Mouse (Mus musculus): ENCODE measurements at regions not wholly inside any gene's neighbourhood (a gene's known extent, or its start where the extent isn't known, plus 50 kb on each side); places are given as distances from the start of the nearest gene placed in this dataset. TPM values are rescaled to one million over a fixed set of nuclear protein-coding genes. Genes with fewer than 3 reads are reported as not detected.

DNA sequence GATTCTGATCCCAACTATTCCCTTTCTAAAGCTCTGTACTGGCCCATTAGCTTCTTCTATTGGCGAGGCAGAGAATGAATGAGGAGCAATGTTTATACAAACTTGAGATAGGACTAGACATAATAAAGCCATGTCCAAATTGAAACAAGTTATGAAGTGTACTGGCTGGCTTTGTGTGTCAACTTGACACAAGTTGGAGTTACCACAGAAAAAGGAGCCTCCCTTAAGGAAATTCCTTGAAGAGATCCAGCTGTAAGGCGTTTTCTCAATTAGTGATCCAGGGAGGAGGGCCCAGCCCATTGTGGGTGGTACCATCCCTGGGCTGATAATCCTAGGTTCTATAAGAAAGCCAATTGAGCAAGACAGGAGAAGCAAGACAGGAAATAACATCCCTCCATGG lies 135.9 kb upstream of the Cr2 start:
- no peak for DNase-seq

DNA sequence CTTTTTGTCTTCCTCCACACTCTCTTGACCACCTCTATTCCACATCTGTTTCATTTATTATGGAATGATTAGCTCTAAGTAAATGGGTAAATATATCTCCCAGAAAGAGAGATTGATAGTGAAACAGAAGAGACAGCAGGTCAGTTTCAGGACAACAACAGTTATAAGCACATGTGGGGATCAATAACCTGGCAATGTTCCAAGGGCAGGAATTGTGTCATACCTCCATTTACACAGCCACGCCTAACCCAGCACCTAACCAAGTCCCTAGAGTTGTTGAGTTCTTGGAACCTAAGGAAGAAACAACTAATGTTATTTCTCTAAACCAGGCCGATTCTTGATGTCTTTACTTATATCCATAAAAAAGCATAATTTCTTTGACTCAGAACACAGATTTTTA lies 108.6 kb upstream of the Cr2 start:
- no peak for DNase-seq

DNA sequence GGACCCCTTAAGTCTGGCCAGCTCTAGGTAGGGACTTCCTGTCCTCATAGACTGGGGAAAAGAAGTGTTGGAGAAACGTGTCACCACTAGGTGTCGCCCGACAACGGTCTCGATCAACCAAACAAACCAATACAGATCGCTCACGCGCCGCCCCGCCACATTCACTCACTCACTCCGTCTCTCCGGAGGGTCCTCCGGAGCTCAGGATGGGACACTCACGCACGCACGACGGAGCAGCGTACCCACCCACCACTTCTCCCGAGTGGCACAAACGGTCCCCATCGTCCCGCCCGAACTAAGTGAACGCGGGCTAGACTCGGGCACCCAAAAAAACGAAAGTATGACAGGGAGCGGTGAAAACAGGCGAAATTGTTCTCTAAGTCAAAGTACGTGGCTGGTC lies 65.0 kb upstream of the Cr2 start:
- DNase-seq, result peak; percentile 97 to 99

DNA sequence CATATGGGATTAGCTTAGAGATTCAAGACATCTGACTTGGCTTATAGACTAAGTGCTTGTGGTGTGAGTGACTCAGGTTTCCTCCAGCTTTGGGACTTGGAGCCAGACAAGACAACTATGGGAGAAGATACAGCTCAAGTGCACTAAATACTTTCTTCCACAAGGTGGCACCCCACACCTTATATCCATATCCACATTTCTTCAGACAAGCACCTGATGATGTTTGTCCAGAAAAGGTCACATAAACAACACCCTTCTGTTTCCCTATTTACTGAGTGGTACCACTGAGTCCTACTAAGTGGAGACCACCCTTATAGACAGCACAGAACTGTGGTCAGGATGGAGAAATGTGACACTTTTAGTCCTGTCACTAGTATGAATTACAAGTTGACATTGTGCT lies 56.1 kb upstream of the Cr2 start:
- peak; percentile 21 to 51 for DNase-seq

DNA sequence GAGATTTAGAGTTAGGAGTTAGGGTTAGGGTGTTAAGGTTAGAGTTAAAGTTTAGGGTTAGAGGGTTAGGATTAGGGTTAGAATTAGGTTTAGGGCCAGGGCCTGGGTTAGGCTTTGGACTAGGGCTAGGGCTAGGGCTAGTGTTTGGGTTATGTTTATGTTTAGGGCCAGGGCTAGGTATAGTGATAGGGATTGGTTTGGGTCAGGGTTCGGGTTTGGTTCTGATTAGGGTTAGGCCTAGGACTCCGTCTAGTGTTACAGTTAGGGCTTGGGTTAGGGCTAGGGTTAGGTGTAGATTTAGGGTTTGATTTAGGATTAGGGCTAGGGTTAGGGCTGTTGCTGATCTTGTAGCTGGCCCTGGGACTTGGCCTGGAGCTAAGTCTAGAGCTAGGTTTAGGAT lies 50.5 kb upstream of the Cr2 start:
- no peak for DNase-seq

Small RNA genes lying in the stretch of these regions (microRNA-seq; reads per million reads assigned to microRNA genes)
- gene Gm24802, result not detected
